In the genomic region with DNA sequence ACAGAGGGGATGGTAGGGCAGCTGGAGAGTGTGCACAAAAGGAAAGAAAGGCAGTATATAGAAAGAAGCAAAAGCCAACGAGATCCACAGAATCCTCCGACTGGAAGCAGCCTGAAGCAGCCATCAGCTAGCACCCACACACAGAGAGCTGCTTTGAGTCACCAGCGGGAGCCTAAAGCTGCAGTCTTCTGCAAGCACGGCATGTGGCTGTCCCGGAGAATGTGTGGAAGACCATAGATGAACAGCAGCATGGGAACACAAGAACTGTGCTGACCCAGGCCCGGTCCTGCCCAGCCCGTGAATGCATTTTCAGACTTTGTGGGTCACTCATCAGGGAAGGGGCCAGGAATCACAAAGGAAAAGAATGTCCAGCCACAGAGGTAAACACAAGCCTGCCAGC, we compare ENCODE assay signal across 14 mouse cellular contexts.
DNase-seq lines count a peak whose midpoint lies in the region; ATAC-seq and TF ChIP-seq lines count a peak whose summit lies in the region.
"Had no signal": no experiment of that assay in that cellular context is flagged by ENCODE, and none has a peak within 500 bp of the region (broad histone marks: within the 10 kb centered on the region; RNA-seq: fewer than 3 reads in every experiment).

No protein-coding gene starts in this region.

- H3K27me3 ChIP-seq in heart, embryonic 11.5 days (ENCODE audit: control insufficient read depth, insufficient read depth, low read length): no peaks in the 10 kb centered on the region
- no peaks in the 10 kb centered on the region for H3K27me3 ChIP-seq in stomach, embryonic 14.5 days (ENCODE audit: control insufficient read depth, insufficient read depth, low read length)
- H3K27me3 ChIP-seq in stomach, postnatal 0 days (ENCODE audit: control insufficient read depth, insufficient read depth, low read length): no peaks in the 10 kb centered on the region
- H3K27me3 ChIP-seq: hindbrain, embryonic 15.5 days had no signal

- no peak overlapping the region for H3K9ac ChIP-seq in heart, embryonic 11.5 days (ENCODE audit: low read depth, low read length)
- H3K9ac ChIP-seq in stomach, embryonic 14.5 days (replicated peaks; ENCODE audit: low read depth, low read length): no peak overlapping the region
- H3K9ac ChIP-seq in stomach, postnatal 0 days (ENCODE audit: low read length): no peak overlapping the region
- H3K9ac ChIP-seq: hindbrain, embryonic 15.5 days; lung, embryonic 14.5 days had no signal

- DNase-seq in heart, adult 8-10 months (ENCODE audit: low spot score): no peak
- no peak for DNase-seq in stomach, postnatal 0 days (ENCODE audit: low spot score)
- DNase-seq in left cerebral cortex, postnatal 14 days (ENCODE audit: low spot score in 2 of 2): peak; percentile 56 to 65
- DNase-seq in telencephalon, adult 2 months (ENCODE audit: low read depth, low spot score): peak; percentile 85
- DNase-seq in spleen, adult 12 weeks (ENCODE audit: low spot score): no peak
- no peak for DNase-seq in gastrocnemius, adult 2 months
- DNase-seq: B cell, adult 2 months; lung, embryonic 14.5 days; thymus, adult 18-20 months had no signal

- WGBS in heart, embryonic 11.5 days (ENCODE audit: insufficient replicate concordance): 60% methylated on average over 7 of the region's 7 CpGs
- 63% methylated on average over 7 of the region's 7 CpGs for WGBS in stomach, embryonic 14.5 days
- 56% methylated on average over 7 of the region's 7 CpGs for WGBS in stomach, postnatal 0 days

- no peak overlapping the region for H3K4me3 ChIP-seq in heart, embryonic 11.5 days (ENCODE audit: low read depth, low read length)
- H3K4me3 ChIP-seq in stomach, embryonic 14.5 days (ENCODE audit: low read depth, low read length): no peak overlapping the region
- no peak overlapping the region for H3K4me3 ChIP-seq in stomach, postnatal 0 days (ENCODE audit: low read depth, low read length)
- no peak overlapping the region for H3K4me3 ChIP-seq in gastrocnemius, adult 2 months
- H3K4me3 ChIP-seq: hindbrain, embryonic 15.5 days; myocyte had no signal

- H3K4me1 ChIP-seq in heart, embryonic 11.5 days (ENCODE audit: control insufficient read depth, insufficient read depth, low read length): no peaks in the 10 kb centered on the region
- H3K4me1 ChIP-seq in stomach, embryonic 14.5 days (ENCODE audit: control insufficient read depth, insufficient read depth, low read length): no peaks in the 10 kb centered on the region
- no peaks in the 10 kb centered on the region for H3K4me1 ChIP-seq in stomach, postnatal 0 days (replicated peaks; ENCODE audit: control insufficient read depth, insufficient read depth)

- H3K4me2 ChIP-seq in heart, embryonic 11.5 days: peak overlapping the region; percentile 11; the same call in 1 of the 2 replicates
- no peak overlapping the region for H3K4me2 ChIP-seq in stomach, embryonic 14.5 days (replicated peaks; ENCODE audit: low read depth, low read length)
- no peak overlapping the region for H3K4me2 ChIP-seq in stomach, postnatal 0 days (replicated peaks; ENCODE audit: low read depth)
- H3K4me2 ChIP-seq: hindbrain, embryonic 15.5 days; lung, embryonic 14.5 days had no signal

- no peaks in the 10 kb centered on the region for H3K9me3 ChIP-seq in heart, embryonic 11.5 days (replicated peaks; ENCODE audit: control insufficient read depth, low read length)
- no peaks in the 10 kb centered on the region for H3K9me3 ChIP-seq in stomach, embryonic 14.5 days (ENCODE audit: control insufficient read depth, low read depth, low read length)
- H3K9me3 ChIP-seq in stomach, postnatal 0 days (ENCODE audit: control insufficient read depth, low read length): no peaks in the 10 kb centered on the region
- H3K9me3 ChIP-seq: hindbrain, embryonic 15.5 days had no signal

- no peak for ATAC-seq in heart, embryonic 11.5 days (replicated peaks; ENCODE audit: insufficient number of reproducible peaks, low FRiP score, low TSS enrichment)
- ATAC-seq in stomach, embryonic 14.5 days (ENCODE audit: insufficient number of reproducible peaks, insufficient read depth, low FRiP score, low read depth): no peak
- ATAC-seq in stomach, postnatal 0 days (ENCODE audit: low FRiP score, low TSS enrichment): no peak
- ATAC-seq: Patski had no signal

- no peaks in the 10 kb centered on the region for H3K36me3 ChIP-seq in heart, embryonic 11.5 days (ENCODE audit: control insufficient read depth, insufficient read depth, low read length)
- H3K36me3 ChIP-seq in stomach, embryonic 14.5 days (ENCODE audit: control insufficient read depth, insufficient read depth, low read length): no peaks in the 10 kb centered on the region
- no peaks in the 10 kb centered on the region for H3K36me3 ChIP-seq in stomach, postnatal 0 days (ENCODE audit: control insufficient read depth, insufficient read depth, low read length)
- H3K36me3 ChIP-seq: hindbrain, embryonic 15.5 days had no signal

- no peak for TF ChIP-seq EP300 in stomach, postnatal 0 days (optimal IDR thresholded peaks at IDR 0.05)

- no peak for TF ChIP-seq CTCF in stomach, postnatal 0 days (IDR thresholded peaks at IDR 0.05; ENCODE audit: low read depth)
- TF ChIP-seq CTCF in gastrocnemius, adult 2 months (IDR thresholded peaks at IDR 0.05): no peak

- intact Hi-C loops in left cerebral cortex, postnatal 14 days (cut with DNase I): no loop called here
- intact Hi-C loops in gastrocnemius, adult 2 months (cut with DNase I): no loop called here

- H3K27ac ChIP-seq in heart, embryonic 11.5 days (ENCODE audit: low read depth, low read length): no peak overlapping the region
- H3K27ac ChIP-seq in stomach, embryonic 14.5 days (ENCODE audit: low read length): peak overlapping the region; percentile 33; the same call in 1 of the 2 replicates
- no peak overlapping the region for H3K27ac ChIP-seq in stomach, postnatal 0 days (replicated peaks)
- H3K27ac ChIP-seq in gastrocnemius, adult 2 months: no peak overlapping the region
- H3K27ac ChIP-seq: hindbrain, embryonic 15.5 days had no signal

Comparison
In these comparisons a context has a peak if more than half of its experiments do, and no peak if none do; other contexts are left out.
1. DNase-seq: peak in left cerebral cortex, postnatal 14 days (2 of 2) and telencephalon, adult 2 months (single experiment); none in heart, adult 8-10 months (single experiment), stomach, postnatal 0 days (single experiment), spleen, adult 12 weeks (single experiment) and gastrocnemius, adult 2 months (single experiment).